Mouse (Mus musculus) embryo, embryonic 11.5 days (tissue): ENCODE results near the gene Lrrc4b.

Experiments used
- DNase-seq: peaks from one replicate; pipeline ENCODE4 v3.0.0-alpha.2; 2012; ENCODE audit warnings: low read depth, low spot score

Gene Lrrc4b

DNA sequence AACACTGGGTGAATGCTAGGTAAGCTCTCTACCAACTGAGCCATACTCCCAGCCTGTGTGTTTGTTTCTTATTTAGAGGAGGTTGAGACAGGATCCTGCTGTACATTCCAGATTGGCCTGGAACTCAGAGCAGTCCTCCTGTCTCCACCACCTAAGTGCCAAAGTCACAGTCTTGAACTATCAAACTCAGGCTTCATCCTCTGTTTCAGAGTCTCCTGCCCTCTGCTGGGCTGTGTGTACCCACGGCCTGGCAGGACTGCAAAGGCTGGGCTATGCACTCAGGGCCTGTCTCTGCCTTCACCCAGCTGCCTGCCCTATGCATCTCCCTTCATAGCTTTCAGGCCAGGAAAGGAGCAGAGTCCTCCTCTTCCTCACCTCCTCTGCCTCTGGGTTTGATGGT, 7.4 kb downstream of the Lrrc4b start:
- DNase-seq: no peak

- no peak for DNase-seq
These were observed 8.4 kb downstream of the Lrrc4b start for GRCm38 (mm10) chr7:44437188-44437587.

DNA sequence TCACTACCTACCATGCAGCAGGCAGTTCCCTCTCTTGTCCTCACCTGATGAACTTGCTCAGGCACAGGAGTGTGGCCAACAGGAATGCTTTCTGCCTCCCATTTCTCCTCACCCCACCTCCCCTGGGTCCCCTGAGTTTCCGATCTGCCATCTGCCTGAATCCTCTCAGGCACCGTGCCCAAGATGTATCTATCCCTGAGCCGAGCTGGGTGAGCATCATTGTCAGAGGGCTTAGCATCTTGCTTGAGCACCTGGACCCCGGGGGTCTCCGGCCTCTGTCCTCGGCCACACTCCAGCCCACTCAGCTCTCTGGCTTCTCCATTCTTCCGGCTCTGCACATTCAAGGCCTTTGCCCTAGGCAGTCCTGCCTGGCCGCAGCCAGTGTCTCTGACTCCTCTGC, 9.1 kb downstream of the Lrrc4b start:
- no peak for DNase-seq

GRCm38 (mm10) chr7:44439696-44440095, 10.9 kb downstream of the Lrrc4b start:
- no peak for DNase-seq

GRCm38 (mm10) chr7:44440479-44440878, 11.7 kb downstream of the Lrrc4b start:
- DNase-seq: no peak

- no peak for DNase-seq
These were observed 12.4 kb downstream of the Lrrc4b start for GRCm38 (mm10) chr7:44441180-44441579.

DNA sequence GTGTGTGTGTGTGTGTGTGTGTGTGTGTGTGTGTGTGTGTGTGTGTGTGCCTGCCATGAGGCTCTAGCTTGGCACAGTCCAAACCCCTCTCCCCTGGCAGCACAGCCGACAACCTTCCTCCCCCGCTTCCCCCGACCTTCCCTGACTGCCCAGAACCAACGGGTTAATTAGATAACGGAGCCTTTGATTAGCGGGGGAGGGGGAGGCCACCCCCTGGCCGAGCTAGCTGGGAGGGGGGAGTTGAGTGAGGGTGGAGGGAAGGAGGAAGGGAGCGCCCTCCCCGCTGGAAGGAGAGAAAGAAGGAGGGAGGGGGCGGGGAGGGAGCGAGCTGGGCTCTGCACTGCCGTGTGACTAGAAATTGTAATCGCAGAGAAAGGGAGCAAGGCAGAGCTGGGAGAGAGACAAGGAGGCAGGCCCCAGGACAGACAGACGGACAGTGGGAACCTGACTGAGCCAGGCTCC, 12.9 kb downstream of the Lrrc4b start:
- DNase-seq: no peak

GRCm38 (mm10) chr7:44442407-44442821, 13.6 kb downstream of the Lrrc4b start:
- no peak for DNase-seq

- no peak for DNase-seq
These were observed 14.7 kb downstream of the Lrrc4b start for GRCm38 (mm10) chr7:44443268-44444173.

GRCm38 (mm10) chr7:44444886-44445527, 16.2 kb downstream of the Lrrc4b start:
- no peak for DNase-seq

DNA sequence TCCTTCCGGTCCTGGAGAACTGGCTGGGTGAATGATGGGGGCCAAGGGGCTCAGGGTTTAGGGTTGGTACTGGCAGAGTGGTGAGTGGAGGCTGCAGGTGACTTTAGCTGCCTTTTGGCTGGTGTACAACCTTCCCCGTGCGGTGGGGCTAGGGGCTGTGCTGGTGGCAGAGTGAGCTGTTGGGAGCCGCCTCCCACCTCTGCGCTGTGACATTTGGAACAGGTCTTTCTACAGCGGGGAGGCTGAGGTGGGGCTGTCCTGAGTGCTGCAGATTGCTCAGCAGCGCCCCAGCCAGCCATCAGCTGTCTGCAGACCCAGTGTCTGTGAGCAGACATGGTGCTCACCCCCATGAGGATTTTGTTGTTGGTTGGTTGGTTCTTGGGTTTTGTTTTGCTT, 16.7 kb downstream of the Lrrc4b start:
- no peak for DNase-seq

GRCm38 (mm10) chr7:44446070-44446855, 17.4 kb downstream of the Lrrc4b start:
- DNase-seq: no peak

DNA sequence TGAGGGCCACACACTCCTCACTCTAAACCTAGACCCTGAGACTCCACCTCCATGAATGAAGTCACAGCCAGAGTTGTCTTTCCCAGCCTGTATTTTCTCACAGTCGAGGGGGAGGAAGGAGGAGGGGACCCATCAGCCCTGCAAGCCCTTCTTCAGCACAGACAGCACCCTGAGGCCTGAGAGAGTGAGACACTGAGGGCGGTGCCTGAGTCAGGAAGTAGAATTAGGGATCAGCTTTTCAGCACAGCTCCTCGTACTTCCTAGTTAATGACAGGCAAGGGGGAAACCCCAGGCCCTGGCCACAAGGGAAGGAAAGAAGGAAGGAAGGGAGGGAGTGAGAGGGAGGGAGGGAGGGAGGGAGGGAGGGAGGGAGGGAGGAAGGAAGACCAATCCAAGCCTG, 24.4 kb downstream of the Lrrc4b start:
- no peak for DNase-seq

DNA sequence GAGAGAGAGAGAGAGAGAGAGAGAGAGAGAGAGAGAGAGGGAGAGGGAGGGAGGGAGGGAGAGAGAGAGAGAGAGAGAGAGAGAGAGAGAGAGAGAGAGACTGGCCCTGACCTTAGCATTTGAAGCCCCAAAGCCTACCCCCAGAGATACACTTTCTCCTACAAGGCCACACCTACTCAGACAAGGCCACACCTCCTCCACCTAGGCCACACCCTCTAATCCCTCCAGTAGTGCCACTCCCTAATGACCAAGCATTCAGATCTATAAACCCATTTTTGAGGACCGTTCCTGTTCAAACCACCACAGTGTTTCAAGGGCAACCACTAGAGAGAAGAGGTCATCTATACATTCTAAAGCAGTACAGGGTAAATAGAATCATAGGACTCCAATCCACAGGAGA, 27.5 kb downstream of the Lrrc4b start:
- DNase-seq: no peak

- no peak for DNase-seq
These were observed 31.2 kb downstream of the Lrrc4b start for GRCm38 (mm10) chr7:44460067-44460466.

DNA sequence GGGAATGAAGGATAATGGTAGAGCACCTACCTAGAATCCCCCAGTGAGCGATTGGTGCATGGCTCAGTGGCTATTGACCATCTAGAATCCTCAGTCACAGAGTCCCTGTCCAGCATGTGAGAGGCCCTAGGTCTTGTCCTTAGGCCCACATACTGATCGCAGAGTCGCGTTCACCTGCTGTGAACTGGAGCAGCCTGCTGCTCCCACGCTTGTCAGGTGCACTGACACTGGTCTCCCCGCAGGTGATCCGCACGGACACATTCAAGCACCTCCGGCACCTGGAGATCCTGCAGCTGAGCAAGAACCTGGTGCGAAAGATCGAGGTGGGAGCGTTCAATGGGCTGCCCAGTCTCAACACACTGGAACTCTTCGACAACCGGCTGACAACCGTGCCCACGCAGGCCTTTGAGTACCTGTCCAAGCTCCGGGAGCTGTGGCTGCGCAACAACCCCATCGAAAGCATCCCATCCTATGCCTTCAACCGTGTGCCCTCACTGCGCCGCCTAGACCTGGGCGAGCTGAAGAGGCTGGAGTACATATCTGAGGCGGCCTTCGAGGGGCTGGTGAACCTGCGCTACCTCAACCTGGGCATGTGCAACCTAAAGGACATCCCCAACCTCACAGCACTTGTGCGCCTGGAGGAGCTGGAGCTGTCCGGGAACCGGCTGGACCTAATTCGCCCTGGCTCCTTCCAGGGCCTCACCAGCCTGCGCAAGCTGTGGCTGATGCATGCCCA, 32.1 kb downstream of the Lrrc4b start:
- DNase-seq: no peak

- no peak for DNase-seq
These were observed 32.8 kb downstream of the Lrrc4b start for GRCm38 (mm10) chr7:44461503-44462217.

DNA sequence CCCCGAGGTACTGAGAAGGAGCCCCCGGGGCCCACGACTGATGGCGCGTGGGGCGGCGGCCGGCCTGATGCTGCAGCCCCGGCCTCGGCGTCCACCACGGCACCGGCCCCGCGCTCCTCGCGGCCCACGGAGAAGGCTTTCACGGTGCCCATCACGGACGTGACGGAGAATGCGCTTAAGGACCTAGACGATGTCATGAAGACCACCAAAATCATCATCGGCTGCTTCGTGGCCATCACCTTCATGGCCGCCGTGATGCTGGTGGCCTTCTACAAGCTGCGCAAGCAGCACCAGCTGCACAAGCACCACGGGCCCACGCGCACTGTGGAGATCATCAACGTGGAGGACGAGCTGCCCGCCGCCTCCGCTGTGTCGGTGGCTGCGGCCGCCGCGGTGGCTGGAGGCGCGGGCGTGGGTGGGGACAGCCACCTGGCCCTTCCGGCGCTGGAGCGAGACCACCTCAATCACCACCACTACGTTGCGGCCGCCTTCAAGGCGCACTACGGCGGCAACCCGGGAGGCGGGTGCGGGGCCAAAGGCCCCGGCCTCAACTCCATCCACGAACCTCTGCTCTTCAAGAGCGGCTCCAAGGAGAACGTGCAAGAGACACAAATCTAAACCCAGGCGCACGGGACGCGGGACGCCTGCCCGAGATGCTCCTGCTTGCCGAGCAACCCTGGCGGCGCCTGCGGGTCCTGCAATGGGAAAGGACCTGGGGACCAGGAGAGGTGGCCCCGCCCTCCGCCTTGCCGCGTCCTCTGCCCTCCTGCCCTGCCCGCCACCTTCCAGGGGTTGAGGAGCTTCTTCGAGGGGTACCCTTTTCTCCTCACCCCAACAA, 33.6 kb downstream of the Lrrc4b start:
- DNase-seq: peak; percentile 51

GRCm38 (mm10) chr7:44463056-44463425, 34.2 kb downstream of the Lrrc4b start:
- no peak for DNase-seq
